Mouse (Mus musculus) thymus, adult 2 months (tissue): ENCODE measurements around the gene Kctd7.

Experiments used
- CTCF ChIP-seq: fragments of 200-500 bp; IDR thresholded peaks from 2 replicates; pipeline ENCODE4 v1.5.1; 2012; ENCODE audit warnings: mild to moderate bottlenecking, control low read depth, low read length, moderate library complexity, borderline replicate concordance; ENCODE audit not compliant: control insufficient read depth, poor library complexity, insufficient read depth; ENCODE audit errors: extremely low read depth
- POLR2A ChIP-seq: fragments of 200-500 bp; IDR thresholded peaks from 2 replicates; pipeline ENCODE4 v1.6.1; 2012; ENCODE audit warnings: mild to moderate bottlenecking, low read length, control low read depth, moderate library complexity; ENCODE audit not compliant: control insufficient read depth, poor library complexity, insufficient read depth; ENCODE audit errors: extremely low read depth

- TF ChIP-seq CTCF (no peak), POLR2A (no peak)
Measured at GRCm38 (mm10) chr5:130116857-130117256, 27.8 kb upstream of the Kctd7 start.
